Mouse (Mus musculus) spleen, postnatal 4 days (tissue): ENCODE data around the gene Tbcel.

Experiments
- DNase-seq, 2 experiments: peaks; one replicate each; pipeline ENCODE4 v3.0.0; 2022; ENCODE audit warnings: low spot score in 2 of 2

The Tbcel gene

DNA sequence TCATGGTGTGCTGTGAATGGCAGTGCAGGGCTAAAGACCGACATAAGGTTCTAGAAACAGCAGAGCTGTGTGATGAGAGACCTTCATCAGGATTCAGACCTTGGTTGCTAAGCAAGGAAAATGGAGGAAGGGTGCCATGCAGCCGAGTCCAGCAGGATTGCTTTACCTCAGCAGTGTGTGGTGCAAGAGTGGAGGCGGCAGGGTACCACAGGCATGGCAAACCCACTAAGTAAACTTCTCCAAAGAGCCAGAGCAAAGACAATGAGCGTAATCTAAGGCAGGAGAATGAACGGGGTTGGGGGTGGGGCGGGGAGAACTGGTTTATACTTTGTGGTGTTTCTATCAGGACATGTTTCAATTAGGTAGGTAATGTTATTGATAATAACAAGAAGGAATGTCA, 58.6 kb downstream of the Tbcel start:
- DNase-seq: no peak

GRCm38 (mm10) chr9:42442100-42442499, 65.5 kb downstream of the Tbcel start:
- DNase-seq: no peak

- no peak for DNase-seq
These were observed 66.4 kb downstream of the Tbcel start for GRCm38 (mm10) chr9:42441234-42441633.

DNA sequence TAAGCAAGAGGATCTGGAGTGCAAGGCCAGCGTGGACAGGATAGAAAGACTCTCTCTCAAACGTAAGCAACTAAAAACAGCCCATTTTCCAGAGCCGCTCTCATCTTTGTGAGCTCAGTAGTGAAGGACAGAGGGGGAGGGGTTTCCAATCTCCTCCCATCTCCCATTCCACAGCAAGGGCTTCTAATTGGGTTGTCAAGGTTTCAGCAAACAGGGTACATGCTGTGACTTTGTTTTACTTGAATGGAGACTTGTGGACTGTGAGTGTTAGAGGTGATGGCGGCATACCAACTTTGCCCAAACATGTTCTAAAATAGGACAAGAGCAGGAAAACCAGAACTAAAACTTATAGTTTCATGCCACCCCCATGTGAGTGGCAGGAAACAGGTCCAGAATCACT, 68.2 kb downstream of the Tbcel start:
- DNase-seq: no peak

DNA sequence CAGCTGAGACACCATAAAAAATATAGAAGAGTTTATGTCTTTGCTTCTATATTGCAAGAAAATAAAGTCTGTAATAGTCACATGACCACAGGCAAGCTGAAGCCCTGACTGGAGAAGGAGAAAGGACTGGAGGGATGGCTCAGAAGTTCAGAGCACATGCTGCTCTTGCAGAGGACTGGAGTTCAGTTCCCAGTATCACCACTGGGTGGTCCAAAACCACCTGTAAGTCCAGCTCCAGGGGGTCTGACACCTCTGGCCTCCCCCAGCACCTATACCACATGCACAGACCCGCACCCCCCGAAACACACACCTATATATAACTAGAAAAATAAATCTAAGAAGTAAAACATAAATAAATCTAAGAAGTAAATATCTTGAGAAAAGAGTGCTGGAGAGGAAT, 75.5 kb downstream of the Tbcel start:
- no peak for DNase-seq

GRCm38 (mm10) chr9:42431606-42432005, 76.0 kb downstream of the Tbcel start:
- DNase-seq: no peak

DNA sequence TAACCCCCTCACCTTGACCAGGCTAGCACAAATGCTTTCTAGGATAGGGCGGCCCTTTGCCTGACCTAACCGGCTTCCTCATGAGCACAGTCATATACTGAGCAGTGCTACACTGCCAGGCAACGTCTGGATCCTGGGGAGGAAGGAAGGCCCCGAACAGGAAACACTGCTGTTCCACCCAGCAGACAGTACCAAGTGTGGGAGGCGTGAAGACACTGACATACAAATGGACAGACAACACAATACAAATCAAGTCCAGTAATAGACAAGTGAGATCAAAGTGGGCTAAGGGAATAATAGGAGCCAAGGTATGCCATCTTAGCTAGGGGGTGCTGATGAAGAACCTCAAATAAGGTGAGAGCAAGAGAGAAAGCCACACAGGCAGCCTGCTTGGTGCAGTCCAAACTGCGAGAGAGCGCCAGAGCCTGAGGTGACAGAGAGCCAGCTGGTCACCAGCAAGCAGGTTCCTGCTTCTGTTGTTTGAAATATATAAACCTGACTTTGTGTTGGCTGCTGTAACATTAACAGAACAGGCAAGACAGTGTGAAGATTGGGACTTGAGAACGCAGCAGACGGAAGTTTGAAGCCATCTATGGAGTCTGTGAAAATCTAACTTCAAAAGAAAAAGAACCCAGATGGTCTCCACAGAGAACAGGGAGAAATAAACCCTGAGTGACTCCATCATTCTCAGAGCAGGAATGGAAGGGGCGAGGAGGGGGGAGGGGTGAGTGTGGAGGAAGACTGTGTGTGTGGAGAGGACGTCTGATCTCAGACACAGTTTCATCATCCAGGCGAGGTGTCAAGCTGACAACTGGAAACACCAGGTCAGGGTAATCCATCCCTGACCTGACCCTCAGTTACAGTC, 79.3 kb downstream of the Tbcel start:
- DNase-seq: peak in 1 of 2 experiments; percentile 67

DNA sequence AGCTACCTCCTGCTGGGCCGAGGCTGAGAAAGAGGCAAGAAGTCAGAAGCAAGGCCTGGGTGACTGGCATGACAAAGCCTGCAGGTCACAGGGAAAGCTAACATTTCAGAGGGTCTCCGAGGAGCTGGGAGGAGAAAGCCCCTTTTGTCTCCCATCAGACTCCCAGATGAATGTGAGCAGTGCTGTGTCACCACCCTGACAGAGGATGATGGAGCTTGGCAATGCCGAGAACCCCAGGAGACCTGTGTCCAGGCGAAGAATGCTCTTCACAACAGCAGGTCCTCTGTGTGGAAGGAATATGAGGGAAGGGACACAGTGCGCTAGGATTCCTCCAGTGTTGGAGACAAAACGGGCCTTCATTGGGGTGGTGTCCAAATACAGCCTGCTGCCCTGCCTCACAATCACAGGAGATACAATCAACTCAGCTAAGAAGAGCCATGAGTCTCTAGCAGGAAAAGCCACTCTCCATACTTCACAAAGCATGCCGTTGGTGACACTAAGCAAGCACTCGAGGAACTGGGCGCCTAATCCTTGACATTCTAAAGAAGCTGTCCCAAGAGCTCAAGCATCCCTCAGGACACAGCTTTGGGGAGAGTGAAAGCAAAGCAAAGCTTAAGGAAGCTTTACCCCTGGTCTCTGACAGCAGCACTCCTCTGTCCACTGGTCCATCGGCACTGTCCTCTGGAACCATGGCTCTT, 80.8 kb downstream of the Tbcel start:
- DNase-seq: no peak

- DNase-seq: no peak
These were observed 84.0 kb downstream of the Tbcel start for GRCm38 (mm10) chr9:42423649-42424048.

- no peak for DNase-seq
These were observed 87.9 kb downstream of the Tbcel start for GRCm38 (mm10) chr9:42419687-42420086.

- DNase-seq: no peak
These were observed 88.8 kb downstream of the Tbcel start for GRCm38 (mm10) chr9:42418786-42419185.

DNA sequence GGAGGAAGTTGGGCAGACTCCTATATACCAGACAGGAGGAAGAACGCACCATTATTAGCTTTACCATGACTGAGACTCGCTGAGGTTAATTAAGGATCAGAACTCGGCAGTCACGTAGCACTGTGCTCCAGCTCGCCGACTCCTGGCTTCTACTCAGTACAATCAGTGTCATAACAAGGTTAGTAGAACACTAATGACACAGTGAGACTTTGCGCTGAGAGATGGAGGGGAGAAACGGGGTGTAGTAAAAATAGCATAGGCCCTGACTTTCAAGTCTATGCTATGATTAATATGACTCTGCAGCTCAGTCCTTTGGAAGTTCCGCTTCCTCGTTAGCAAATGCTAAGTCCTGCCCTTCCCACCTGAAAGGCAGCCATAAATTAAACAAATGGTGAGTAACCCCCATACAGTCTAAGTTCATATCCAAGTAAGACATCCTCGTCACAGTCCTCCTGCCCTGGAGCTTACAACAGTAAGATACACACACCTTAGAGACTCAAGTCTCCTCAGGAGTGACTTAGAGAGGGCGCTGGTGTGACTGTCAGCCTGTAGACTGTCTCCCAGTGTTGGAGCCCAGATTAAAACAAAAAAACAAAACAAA, 90.2 kb downstream of the Tbcel start:
- DNase-seq: no peak

DNA sequence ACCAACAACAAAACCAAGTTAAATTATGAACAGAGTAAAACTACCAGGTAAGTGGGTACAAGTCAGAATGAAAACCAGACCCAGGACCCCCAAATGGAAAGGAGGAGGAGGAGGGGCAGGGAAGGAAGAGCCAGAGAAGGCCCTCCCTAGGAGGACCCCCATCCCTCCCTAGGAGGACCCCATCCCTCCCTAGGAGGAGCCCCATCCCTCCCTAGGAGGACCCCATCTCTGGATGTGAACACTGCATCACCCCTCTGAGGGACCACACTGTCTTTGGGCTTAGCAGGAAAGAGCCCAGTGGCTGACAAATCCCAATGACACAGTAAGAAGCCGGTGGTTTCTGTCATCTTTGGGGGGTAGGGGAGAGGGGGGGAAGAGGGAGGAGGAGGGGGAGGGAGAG, 92.4 kb downstream of the Tbcel start:
- no peak for DNase-seq

- no peak for DNase-seq
These were observed 94.3 kb downstream of the Tbcel start for GRCm38 (mm10) chr9:42413345-42413744.

GRCm38 (mm10) chr9:42411296-42411695, 96.3 kb downstream of the Tbcel start:
- DNase-seq: no peak

- DNase-seq: no peak
These were observed 101.9 kb downstream of the Tbcel start for GRCm38 (mm10) chr9:42405736-42406135.

DNA sequence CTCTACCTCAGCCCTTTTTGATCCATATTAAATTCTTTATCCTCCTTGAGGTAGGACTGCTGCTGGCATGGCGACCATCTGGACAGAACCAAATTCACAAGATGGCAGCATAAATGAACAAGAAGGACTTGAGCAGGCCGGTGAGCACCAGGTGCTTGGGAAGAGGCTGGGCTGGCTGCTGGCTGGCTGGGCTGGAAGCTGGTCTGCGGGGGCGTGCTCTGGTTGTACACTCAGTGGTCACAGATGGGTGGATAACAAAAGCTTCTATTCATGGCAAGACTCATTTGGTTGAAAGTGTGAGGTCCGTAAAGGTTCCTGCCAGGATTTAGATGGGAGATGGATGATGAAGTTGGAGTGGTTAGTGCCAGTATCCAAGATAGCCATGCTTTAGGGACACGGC, 106.1 kb downstream of the Tbcel start:
- no peak for DNase-seq

GRCm38 (mm10) chr9:42399829-42400228, 107.8 kb downstream of the Tbcel start, which contains the start of gene Tecta:
Gene Tecta, minus strand, starts transcription at chr9:42399929.
- DNase-seq: no peak

GRCm38 (mm10) chr9:42396141-42396540, 111.5 kb downstream of the Tbcel start:
- no peak for DNase-seq

DNA sequence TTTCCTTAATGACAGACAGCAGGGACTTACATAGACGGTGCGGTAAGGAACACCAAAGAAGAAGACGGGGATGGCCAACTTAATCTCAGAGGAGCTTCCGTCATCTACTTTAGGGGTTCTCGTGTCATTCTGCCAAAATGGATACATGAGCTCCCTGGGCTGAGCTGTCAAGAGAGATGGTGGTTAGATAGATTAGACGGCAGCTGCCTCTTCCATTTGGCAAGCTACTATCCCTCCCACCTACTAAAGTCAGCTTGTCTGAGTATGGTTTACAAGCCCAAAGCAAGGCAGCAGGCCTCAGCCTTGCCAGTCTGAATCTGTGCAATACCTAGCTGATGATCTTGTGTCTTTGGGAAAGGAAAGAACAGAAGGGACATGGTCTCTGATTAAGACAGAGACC, 112.7 kb downstream of the Tbcel start:
- no peak for DNase-seq

DNA sequence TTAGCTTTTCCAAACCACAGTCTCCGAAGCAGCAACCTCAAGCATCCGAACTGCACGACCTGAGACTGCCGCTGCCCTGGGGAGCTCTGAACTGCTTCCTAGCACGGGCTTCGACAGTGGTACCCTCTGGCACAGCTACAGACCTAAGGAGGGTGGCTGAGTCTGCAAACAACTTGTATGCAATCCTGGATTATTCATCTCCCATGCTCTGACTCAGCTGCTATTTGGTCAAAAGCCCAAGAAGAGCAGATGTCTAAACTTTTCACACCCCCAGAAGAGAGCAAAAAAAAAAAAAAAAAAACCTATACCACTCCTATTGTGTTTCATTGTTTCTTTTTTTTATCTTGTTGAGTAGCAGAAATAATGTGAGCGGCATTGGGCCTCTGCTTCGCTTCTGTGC, 113.3 kb downstream of the Tbcel start:
- no peak for DNase-seq

- no peak for DNase-seq
These were observed 114.7 kb downstream of the Tbcel start for GRCm38 (mm10) chr9:42392927-42393326.

- DNase-seq: no peak
These were observed 119.1 kb downstream of the Tbcel start for GRCm38 (mm10) chr9:42388490-42388889.
